Mouse (Mus musculus) stomach, postnatal 0 days (tissue): ENCODE measurements at regions not wholly inside any gene's neighbourhood (a gene's known extent, or its start where the extent isn't known, plus 50 kb on each side); places are given as distances from the start of the nearest gene placed in this dataset.

Source experiments
- CTCF ChIP-seq: IDR thresholded peaks from 2 replicates; pipeline ENCODE4 v1.5.1; 2016; ENCODE audit warnings: antibody characterized with exemption, low read depth, mild to moderate bottlenecking, moderate library complexity
- EP300 ChIP-seq: optimal IDR thresholded peaks from 2 replicates; pipeline ENCODE3; 2016; ENCODE audit warnings: antibody characterized with exemption

- TF ChIP-seq CTCF (no peak), EP300 (no peak)
These were observed 91.0 kb downstream of the Axin2 start for GRCm38 (mm10) chr11:109011161-109011560.
